Comparison of ENCODE assay signal across 11 mouse cellular contexts in the genomic region with DNA sequence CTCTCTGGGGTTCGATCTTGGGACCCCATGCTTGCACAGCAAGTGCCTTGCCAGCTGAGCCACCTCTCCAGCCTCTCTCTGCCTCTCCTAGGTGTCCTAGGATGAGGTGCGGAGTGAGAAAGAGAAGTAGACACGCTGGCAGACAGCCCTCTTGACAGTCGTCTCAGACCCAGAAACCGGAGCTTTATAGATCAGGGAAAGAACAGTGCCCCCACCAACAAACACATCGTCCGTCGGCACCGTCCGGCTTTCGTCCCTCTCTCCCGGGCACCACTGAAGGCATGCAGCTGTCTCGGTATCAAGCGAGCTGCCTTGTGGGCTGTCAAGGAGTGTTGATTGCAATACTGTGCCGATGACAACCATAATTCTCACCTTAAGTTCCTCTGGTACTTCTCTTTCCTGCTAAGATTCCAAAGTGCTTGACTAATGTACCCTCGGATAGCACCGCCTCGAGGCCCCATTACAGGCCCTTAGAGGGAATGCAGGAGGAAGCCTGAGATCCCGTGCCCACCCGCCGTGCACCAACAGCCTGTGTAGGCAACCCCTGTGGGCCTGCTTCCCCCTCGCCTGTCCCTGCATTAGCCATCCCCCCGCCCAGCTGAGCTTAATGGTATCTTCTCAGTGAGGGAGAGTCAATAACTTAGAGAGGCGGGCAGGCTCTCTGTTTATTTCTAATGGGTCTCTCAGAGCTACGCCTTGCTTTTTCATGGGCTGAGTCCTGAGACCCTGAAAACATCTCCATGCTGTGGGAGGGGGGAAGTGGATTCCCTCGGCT. TPM values are rescaled to one million over a fixed set of nuclear protein-coding genes. Genes with fewer than 3 reads are reported as not detected.
DNase-seq lines count a peak whose midpoint lies in the region.
"Had no signal": no experiment of that assay in that cellular context is flagged by ENCODE, and none has a peak within 500 bp of the region (broad histone marks: within the 10 kb centered on the region; RNA-seq: fewer than 3 reads in every experiment).

No protein-coding gene starts in this region.

- DNase-seq in embryo, embryonic 11 days, result peak; percentile 49
- DNase-seq in embryo, embryonic 10 days (ENCODE audit: low spot score), result no peak
- peak; percentile 29 for DNase-seq in left cerebral cortex, postnatal 4 days
- no peak for DNase-seq in left cerebral cortex, adult 11 months (ENCODE audit: low spot score)
- DNase-seq in cerebellum, postnatal 25 days, result peak; percentile 63 to 73
- peak; percentile 57 for DNase-seq in retina, postnatal 1 day
- DNase-seq in frontal cortex, postnatal 25 days (ENCODE audit: low spot score in 2 of 2), result no peak
- no peak for DNase-seq in adrenal gland, adult (ENCODE audit: inconsistent age in 2 of 2, low spot score in 1 of 2)
- DNase-seq: adrenal gland, adult 8-10 months; right cerebral cortex, adult 18-20 months; thymus, postnatal 4 days had no signal

- intact Hi-C loops in left cerebral cortex, postnatal 4 days (cut with DNase I), result loop anchor here (10.0 kb wide), 1 partner anchor 145 kb away; no protein-coding TSS in a partner anchor

RNA-seq across cellular contexts. Expression of gene Rbfox3, which starts 11.4 kb away (rescaled TPM):
- 100 to 1,000 TPM; 185 to 192 TPM for total RNA-seq in left cerebral cortex, postnatal 4 days (2021)

Comparison
In these comparisons a context has a peak if more than half of its experiments do, and no peak if none do; other contexts are left out.
1. DNase-seq: peak in embryo, embryonic 11 days (single experiment), left cerebral cortex, postnatal 4 days (single experiment), cerebellum, postnatal 25 days (2 of 2) and retina, postnatal 1 day (single experiment); none in embryo, embryonic 10 days (single experiment), left cerebral cortex, adult 11 months (single experiment), frontal cortex, postnatal 25 days (0 of 2) and adrenal gland, adult (0 of 2).